Mouse (Mus musculus): Measurements from ENCODE around the gene Gm21970. TPM values are rescaled to one million over a fixed set of nuclear protein-coding genes. Genes with fewer than 3 reads are reported as not detected.
"Not testable (repeated sequence)": the region's sequence is repeated elsewhere in the genome, so short reads cannot be mapped to it uniquely, and the experiment has no call there.

The Gm21970 gene
- polyA plus RNA-seq, 1 experiment = not detected

- Histone ChIP-seq H3K4me3 (ENCODE audit: low read depth, low read length) (no peak overlapping the region), H3K27me3 (ENCODE audit: control insufficient read depth, insufficient read depth, low read length) (no peaks in the 10 kb centered on the region), H3K4me1 (ENCODE audit: control insufficient read depth, insufficient read depth, insufficient read length, low read length) (no peaks in the 10 kb centered on the region), H3K36me3 (ENCODE audit: control insufficient read depth, insufficient read depth, low read length) (peaks cover 39% of the 10 kb centered on the region), H3K27ac (ENCODE audit: insufficient read depth, low read depth, low read length) (no peak overlapping the region)
- 71% methylated on average over 5 of the region's 5 CpGs for WGBS
- TF ChIP-seq CTCF (IDR thresholded peaks at IDR 0.05; ENCODE audit: extremely low read depth, insufficient read length, insufficient replicate concordance, low read depth, low read length) (no peak), POLR2A (IDR thresholded peaks at IDR 0.05; ENCODE audit: low read depth, low read length) (no peak)
These were observed 35.9 kb downstream of the Gm21970 start for GRCm38 (mm10) chr16:91427461-91427860.

- Histone ChIP-seq H3K4me3 (ENCODE audit: low read depth, low read length) (no peak overlapping the region), H3K36me3 (ENCODE audit: control insufficient read depth, insufficient read depth, low read length) (peaks cover 32% of the 10 kb centered on the region), H3K4me1 (ENCODE audit: control insufficient read depth, insufficient read depth, insufficient read length, low read length) (no peaks in the 10 kb centered on the region), H3K27ac (ENCODE audit: insufficient read depth, low read depth, low read length) (no peak overlapping the region), H3K27me3 (ENCODE audit: control insufficient read depth, insufficient read depth, low read length) (no peaks in the 10 kb centered on the region)
- 84% methylated on average over 8 of the region's 8 CpGs for WGBS
- TF ChIP-seq POLR2A (IDR thresholded peaks at IDR 0.05; ENCODE audit: low read depth, low read length) = no peak
These were observed 36.8 kb downstream of the Gm21970 start for GRCm38 (mm10) chr16:91428259-91428865.

GRCm38 (mm10) chr16:91432720-91433328 lies 41.3 kb downstream of the Gm21970 start:
- no peak for TF ChIP-seq POLR2A (IDR thresholded peaks at IDR 0.05; ENCODE audit: low read depth, low read length)
- TF ChIP-seq CTCF (IDR thresholded peaks at IDR 0.05; ENCODE audit: extremely low read depth, insufficient read length, insufficient replicate concordance, low read depth, low read length) = no peak
- Histone ChIP-seq H3K27ac (ENCODE audit: insufficient read depth, low read depth, low read length) (no peak overlapping the region), H3K4me3 (ENCODE audit: low read depth, low read length) (no peak overlapping the region), H3K27me3 (ENCODE audit: control insufficient read depth, insufficient read depth, low read length) (no peaks in the 10 kb centered on the region), H3K4me1 (ENCODE audit: control insufficient read depth, insufficient read depth, insufficient read length, low read length) (no peaks in the 10 kb centered on the region), H3K36me3 (ENCODE audit: control insufficient read depth, insufficient read depth, low read length) (no peaks in the 10 kb centered on the region)
- WGBS = 49% methylated on average over 5 of the region's 5 CpGs

- TF ChIP-seq POLR2A (IDR thresholded peaks at IDR 0.05; ENCODE audit: low read depth, low read length) (no peak), CTCF (IDR thresholded peaks at IDR 0.05; ENCODE audit: extremely low read depth, insufficient read length, insufficient replicate concordance, low read depth, low read length) (no peak)
- 65% methylated on average over 8 of the region's 8 CpGs for WGBS
- H3K27ac ChIP-seq (ENCODE audit: insufficient read depth, low read depth, low read length) = no peak overlapping the region
- H3K27me3 ChIP-seq (ENCODE audit: control insufficient read depth, insufficient read depth, low read length) = no peaks in the 10 kb centered on the region
- no peaks in the 10 kb centered on the region for H3K36me3 ChIP-seq (ENCODE audit: control insufficient read depth, insufficient read depth, low read length)
- no peaks in the 10 kb centered on the region for H3K4me1 ChIP-seq (ENCODE audit: control insufficient read depth, insufficient read depth, insufficient read length, low read length)
- no peak overlapping the region for H3K4me3 ChIP-seq (ENCODE audit: low read depth, low read length)
These were observed 41.9 kb downstream of the Gm21970 start for GRCm38 (mm10) chr16:91433329-91433933.

GRCm38 (mm10) chr16:91434119-91434518 lies 42.6 kb downstream of the Gm21970 start:
- no peaks in the 10 kb centered on the region for H3K4me1 ChIP-seq (ENCODE audit: control insufficient read depth, insufficient read depth, insufficient read length, low read length)
- WGBS = 83% methylated on average over 3 of the region's 3 CpGs
- H3K36me3 ChIP-seq (ENCODE audit: control insufficient read depth, insufficient read depth, low read length) = no peaks in the 10 kb centered on the region
- no peak overlapping the region for H3K27ac ChIP-seq (ENCODE audit: insufficient read depth, low read depth, low read length)
- no peaks in the 10 kb centered on the region for H3K27me3 ChIP-seq (ENCODE audit: control insufficient read depth, insufficient read depth, low read length)
- TF ChIP-seq POLR2A (IDR thresholded peaks at IDR 0.05; ENCODE audit: low read depth, low read length) (no peak), CTCF (IDR thresholded peaks at IDR 0.05; ENCODE audit: extremely low read depth, insufficient read length, insufficient replicate concordance, low read depth, low read length) (no peak)
- H3K4me3 ChIP-seq (ENCODE audit: low read depth, low read length) = no peak overlapping the region

- Histone ChIP-seq H3K27ac (ENCODE audit: insufficient read depth, low read depth, low read length) (no peak overlapping the region), H3K27me3 (ENCODE audit: control insufficient read depth, insufficient read depth, low read length) (no peaks in the 10 kb centered on the region), H3K4me1 (ENCODE audit: control insufficient read depth, insufficient read depth, insufficient read length, low read length) (peaks cover 15% of the 10 kb centered on the region; the same call in 1 of the 2 replicates), H3K36me3 (ENCODE audit: control insufficient read depth, insufficient read depth, low read length) (no peaks in the 10 kb centered on the region), H3K4me3 (ENCODE audit: low read depth, low read length) (no peak overlapping the region)
- TF ChIP-seq CTCF (IDR thresholded peaks at IDR 0.05; ENCODE audit: extremely low read depth, insufficient read length, insufficient replicate concordance, low read depth, low read length) (no peak), POLR2A (IDR thresholded peaks at IDR 0.05; ENCODE audit: low read depth, low read length) (no peak)
- 72% methylated on average over 3 of the region's 3 CpGs for WGBS
These were observed 46.6 kb downstream of the Gm21970 start for GRCm38 (mm10) chr16:91438081-91438480.

GRCm38 (mm10) chr16:91438599-91438998 lies 47.1 kb downstream of the Gm21970 start:
- H3K27ac ChIP-seq (ENCODE audit: insufficient read depth, low read depth, low read length) = not testable (repeated sequence)

More at GRCm38 (mm10) chr16:91438599-91438998, 47.1 kb downstream of the Gm21970 start:
- H3K36me3 ChIP-seq (ENCODE audit: control insufficient read depth, insufficient read depth, low read length); H3K27me3 ChIP-seq (ENCODE audit: control insufficient read depth, insufficient read depth, low read length); H3K4me3 ChIP-seq (ENCODE audit: low read depth, low read length): not testable (repeated sequence)
- WGBS = 90% methylated on average over 1 of the region's 1 CpGs
- H3K4me1 ChIP-seq (ENCODE audit: control insufficient read depth, insufficient read depth, insufficient read length, low read length) = peaks cover 15% of the 10 kb centered on the region; the same call in 1 of the 2 replicates
